Mouse (Mus musculus): ENCODE measurements around the gene Ulbp1.
"Not testable (repeated sequence)": the region's sequence is repeated elsewhere in the genome, so short reads cannot be mapped to it uniquely, and the experiment has no call there.

The Ulbp1 gene

DNA sequence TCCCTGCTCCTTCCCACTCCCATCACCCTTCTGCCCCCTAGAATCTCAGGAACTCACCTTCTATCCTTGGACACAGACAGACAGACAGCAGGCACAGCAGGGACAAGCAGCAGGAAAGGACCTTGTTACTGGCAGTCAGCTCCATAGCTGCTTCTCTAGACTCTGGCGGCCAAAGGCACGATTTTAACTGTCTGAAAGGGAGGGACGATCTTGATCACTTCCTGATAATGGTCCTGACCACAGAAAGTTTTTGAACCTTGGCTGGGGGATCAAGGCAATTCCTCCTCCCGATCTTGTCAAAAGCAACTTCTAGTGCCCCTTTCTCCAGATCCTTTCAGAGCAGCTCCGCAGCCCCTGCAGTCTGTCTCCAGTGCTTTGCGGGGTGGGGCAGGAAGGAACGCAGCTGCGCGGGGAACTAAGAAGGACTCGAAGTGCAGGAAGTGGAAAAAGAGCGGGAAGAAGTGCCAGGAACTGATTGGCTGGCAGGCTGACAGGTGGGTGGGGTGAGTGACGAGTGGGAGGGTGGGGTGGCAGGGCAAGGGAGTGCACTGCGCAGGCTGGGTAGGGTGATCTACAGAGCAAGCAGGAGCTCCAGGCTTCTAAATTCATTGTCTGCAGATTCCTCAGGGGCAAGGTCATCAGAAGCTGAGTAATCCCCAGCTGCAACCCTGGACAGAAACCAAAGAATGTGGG, at the start of gene Ulbp1:
Ulbp1 (minus strand) TSS at position 442 of the 693 bp plus-strand sequence.
- DNase-seq (ENCODE audit: low read depth, low spot score), result peak; percentile 91

DNA sequence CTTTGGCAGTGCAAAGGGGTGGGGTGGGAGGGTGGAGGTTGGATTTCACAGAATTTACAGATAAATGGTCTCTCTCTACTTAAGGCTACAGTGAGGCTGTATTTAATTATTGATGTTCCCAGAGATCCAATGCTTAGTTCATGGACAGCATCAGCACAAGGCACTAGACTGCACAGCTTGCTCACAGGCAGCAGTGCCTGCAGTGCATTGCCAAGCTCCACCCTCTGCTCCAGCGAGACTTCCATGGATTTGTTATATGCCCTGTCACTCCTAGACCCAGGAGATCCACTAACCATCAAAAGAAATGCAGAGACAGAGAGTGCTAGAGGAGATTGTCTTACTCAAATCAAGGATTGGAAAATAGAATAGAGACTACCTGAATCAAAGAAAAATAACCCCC, 24.7 kb upstream of the Ulbp1 start:
- not testable (repeated sequence) for DNase-seq (ENCODE audit: low read depth, low spot score)

DNA sequence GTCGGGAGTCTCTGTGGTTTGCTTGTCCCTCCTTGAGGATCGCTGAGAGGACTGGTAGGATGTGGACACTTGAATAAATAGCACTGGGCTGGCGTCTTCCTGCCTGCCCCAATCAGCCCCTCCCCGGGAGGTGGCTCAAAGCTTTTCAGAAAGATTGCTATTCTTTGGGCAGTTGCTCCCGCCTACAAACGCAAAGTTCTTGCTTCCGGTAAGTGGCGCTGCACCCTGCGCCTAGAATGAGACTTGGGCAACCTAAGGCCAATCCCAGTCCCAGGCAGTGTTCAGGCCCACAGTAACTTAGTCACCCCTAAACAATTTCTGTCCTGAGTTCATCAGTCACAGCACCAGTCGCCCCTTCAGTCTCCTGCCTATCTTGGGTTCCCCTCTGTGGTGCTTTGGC, 18.9 kb upstream of the Ulbp1 start:
- DNase-seq (ENCODE audit: low read depth, low spot score), result peak; percentile 74

DNA sequence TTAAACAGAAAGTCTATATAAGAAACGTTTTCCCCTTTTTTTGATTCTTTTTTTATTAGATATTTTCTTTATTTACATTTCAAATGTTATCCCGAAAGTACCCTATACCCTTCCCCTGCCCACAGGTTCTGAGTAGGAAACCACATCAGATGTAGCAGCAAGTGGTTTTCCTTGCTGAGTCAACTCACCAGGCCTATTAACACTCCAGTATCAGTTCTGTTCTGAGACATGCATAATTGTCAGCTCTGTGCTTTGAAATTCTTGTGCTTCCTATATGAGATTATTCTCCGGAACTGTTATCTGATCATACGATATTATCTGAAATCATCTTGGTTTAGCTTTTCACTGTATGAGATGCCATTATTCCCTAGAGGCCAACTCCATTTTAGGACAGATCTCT, 10.2 kb upstream of the Ulbp1 start:
- no peak for DNase-seq (ENCODE audit: low read depth, low spot score)

DNA sequence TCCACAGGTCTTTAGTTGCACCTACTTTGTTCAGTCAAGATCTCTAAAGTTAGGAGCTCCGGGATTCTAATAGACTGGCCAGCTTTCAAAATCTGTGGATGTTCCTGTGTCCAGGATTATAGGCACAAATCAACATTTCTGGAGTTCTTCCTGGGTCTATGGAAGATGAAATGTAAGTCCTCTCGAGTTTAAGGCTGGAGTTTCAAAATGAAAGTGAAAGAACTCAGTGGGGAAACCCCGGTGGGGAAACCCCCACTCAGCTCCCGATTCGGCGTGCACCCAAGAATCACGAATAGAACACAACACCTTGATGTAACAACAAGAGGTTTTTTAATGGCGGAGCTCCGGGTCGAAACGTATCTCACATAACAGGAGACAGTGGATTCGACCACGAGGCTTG, 787 bp upstream of the Ulbp1 start:
- DNase-seq (ENCODE audit: low read depth, low spot score), result not testable (repeated sequence)

DNA sequence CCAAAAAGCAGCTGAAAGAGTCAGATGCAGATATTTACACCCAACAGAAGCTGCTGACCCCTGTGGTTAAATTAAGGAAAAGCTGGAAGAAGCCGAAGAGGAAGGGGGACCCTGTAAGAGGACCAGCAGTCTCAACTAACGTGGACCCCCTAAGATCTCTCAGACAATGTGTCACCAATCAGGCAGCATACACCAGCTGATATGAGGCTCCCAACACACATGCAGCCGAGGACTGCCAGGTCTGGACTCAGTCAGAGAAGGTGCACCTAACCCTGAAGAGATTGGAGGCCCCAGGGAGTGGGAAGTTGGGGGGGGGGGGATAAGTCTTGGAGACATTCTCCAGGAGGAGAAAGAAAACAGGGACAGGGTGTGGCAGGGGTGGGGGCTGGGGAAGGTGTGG, 1.8 kb downstream of the Ulbp1 start:
- DNase-seq (ENCODE audit: low read depth, low spot score), result no peak

DNA sequence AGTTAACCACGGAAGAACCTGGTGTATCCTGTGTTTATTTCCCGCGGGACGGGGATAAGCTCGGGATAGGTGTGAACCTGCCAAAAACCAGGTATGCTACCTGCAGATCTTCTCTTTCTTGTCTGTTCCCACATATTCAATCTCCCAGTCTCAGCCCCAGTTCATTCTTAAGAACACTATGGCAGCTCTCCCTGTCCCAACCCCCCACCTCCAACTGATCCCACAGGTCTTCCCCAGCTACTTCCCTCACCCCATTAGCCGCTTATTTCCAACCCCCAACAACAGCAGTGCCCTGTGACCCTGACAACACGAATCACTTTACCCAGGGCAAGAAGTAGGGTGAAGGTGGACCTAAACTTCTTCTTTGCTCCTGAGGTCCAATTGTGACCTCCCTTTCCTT, 3.0 kb downstream of the Ulbp1 start:
- DNase-seq (ENCODE audit: low read depth, low spot score), result no peak

DNA sequence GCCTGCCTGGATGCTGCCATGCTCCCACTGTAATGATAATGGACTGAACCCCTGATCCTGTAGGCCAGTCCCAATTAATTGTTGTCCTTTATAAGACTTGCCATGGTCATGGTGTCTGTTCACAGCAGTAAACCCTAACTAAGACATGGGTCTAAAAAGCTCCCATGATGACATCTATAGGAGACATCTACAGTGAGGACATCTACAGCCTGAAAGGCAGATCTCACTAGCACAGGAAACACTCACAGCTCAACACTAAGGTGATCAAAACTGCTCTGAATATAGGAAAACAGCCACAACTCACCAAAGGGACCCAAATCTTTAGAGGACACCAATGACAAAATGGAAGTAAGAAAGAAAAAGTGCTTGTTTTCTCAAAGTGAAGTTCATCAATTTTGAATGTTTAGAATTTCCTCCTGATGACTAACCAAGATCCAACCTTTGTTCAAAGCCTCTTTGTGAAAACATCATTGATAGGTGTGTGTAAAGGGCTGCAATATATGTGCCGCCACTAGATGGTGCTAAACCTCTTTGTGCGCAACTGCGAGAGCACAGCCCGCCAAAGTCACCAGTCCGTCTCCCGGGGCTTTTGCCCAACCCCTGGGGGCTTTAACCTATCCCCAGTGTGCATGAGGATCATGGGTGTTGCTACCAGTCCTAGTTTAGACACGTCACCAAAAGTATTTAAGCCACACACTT, 3.6 kb downstream of the Ulbp1 start:
- DNase-seq (ENCODE audit: low read depth, low spot score), result peak; percentile 35

DNA sequence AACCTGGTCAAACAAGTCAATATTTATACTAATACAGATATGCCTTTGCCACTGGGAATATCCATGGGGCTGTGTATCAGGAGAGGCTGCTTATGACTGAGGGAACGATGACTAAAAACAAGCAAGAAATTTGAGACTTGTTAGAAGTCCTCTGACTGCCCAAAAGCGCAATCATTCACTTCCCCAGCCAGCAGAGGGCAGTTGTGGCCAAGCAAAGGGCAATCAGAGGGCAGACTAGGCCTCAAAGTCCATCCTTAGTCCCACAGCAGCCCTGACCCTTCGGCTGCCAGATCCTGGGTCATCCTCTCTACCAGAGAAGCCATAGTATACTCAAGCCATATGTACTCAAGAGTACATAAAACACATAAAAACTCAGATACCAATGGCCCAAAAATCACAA, 11.4 kb downstream of the Ulbp1 start:
- peak; percentile 33 for DNase-seq (ENCODE audit: low read depth, low spot score)

DNA sequence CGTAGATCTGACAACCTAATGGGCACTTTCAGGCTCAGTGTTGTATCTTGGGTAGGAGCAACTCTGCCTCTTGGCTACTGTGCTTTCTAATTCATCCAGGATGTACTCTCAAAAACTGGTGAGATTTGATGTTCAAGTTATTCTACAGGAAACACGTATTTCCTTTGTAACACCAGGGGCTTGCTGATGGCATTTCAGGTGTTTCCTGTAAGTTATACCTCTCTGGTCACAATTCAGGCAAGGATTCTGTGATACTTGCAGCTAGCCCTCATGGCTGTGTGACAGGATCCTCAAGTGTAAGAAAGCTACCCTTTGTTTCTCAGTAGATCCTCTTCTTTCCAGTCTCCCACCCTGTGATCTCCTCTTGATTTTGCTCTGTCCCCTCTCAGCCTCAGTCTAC, 34.5 kb downstream of the Ulbp1 start:
- DNase-seq (ENCODE audit: low read depth, low spot score), result no peak

DNA sequence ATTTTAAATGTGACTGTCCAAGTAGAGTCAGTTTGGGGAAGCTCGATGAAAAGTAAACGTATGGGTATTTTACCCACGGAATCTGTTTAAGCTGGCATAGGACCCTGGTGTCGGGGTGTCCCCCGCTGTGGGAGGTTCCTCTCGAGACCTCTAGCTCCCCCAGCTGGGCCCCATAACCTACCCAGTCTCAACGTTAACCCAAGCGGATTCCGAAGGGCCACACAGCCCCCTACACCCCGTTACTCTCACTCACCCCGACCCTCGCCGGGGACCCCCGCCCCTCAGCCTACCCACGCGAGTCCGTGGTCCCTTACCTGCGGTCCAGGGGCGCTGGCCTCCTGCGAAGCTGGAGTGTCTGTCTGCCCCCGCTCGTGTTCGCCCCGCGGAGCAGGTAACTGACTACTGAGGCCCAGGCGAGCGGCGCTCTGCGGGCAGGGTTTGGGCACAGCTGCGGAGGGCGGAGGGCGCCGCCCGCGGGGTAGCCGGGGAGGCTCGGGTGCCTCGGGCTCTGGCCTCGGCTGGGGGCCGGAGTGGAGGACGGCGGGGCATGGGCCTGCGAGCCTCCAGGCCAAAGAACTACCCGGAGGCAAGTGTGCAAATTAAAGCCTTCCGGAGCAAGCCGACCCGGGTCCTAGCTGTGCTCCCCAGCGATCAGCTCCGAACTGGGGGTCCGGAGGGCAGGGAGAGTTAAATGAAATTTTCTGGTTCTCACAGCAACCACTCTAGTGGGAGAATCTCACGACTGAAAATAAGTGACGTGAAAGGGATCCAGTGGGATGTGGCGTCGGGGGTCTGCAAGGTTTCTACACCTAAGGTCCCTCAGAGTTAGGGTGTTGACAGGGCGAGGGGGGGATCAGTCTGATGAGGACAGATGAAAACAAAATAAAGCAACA, 80.0 kb downstream of the Ulbp1 start:
- DNase-seq (ENCODE audit: low read depth, low spot score), result peak; percentile 24

DNA sequence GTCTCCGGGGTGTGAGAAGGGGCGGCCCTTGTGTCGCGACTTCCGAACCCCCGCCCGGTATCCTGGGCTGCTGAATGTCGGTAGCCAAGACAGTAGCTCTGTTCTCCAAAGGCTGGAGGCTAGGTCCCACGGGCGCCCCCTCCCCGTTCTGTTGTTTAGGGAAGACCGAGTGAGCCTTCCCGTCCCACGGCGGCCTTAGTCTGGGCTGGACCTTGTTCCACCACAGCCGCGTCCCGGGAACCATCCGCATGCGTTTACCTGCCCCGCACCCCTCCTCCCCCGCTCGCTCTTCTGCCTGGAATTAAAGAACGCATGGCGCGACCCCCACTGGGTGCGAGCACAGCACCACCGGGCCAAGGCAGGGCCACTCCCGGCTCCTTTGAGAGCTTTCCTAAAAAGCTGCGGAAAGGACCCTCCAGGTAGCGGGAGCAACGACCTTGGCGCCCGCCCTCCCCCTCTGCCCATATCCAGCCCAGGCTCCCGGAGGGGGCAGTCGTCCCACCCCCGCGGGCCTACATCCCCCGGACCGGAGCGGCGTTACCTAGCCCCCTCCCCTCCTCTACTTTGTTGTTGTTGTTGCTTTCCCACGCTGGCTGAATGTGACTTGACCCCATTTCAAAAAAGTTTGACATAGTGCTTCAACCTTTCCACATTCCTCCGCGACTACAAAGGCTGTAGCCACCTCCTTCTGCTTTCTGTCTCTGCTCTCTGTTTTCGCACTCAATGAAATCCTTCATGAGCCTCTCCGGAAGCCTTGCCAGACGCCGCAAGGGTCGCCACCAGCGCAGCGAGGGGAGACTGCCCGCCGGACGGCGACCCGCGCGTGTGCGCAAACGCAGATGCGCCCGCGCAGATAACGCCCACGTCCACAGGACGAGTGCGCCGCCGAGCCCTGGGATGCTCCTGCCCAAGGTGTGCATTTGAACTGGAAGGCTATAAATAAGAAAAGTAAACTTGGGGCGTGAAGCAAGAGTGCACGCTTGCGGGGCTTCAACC, 81.2 kb downstream of the Ulbp1 start:
- DNase-seq (ENCODE audit: low read depth, low spot score), result peak; percentile 62

DNA sequence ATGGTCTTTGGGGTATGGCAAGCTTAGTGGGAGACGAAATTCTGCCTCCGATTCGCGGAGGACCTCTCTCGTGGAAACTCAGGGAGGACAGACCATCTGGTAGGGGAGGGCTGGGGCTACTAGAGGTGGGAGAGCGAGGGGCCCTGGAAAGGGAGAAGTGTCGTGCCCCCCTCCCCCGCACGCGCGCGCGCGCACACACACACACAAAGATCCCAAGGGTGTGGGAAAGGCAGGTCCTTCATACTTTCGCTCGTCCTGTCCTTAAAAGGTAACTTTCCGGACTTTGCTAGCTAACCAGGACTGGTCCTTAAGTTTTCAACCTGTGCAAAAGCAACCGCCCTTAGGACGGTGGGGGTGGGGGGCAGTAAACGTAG, 81.9 kb downstream of the Ulbp1 start:
- no peak for DNase-seq (ENCODE audit: low read depth, low spot score)

DNA sequence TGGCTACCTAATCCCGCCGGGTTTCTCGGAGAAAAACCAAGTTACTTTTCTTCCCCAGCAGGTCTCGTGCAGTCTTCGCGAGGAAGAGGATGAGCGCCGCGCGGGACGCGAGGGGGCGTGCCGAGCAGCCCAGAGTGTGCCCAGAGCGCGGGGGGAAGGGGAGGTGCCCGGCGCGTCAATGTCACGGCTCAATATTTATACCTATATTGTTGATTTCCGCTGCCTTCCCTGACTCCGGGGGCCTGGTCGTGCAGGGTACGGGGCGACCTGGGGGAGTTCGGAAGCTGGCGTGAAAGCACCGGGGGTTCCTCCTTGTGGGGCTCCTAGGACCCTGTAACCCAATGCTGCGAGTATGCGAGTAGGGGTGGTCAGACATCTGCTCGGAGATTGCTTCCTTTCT, 82.3 kb downstream of the Ulbp1 start:
- DNase-seq (ENCODE audit: low read depth, low spot score), result peak; percentile 40

Measured in R1 (cell line).